Mouse (Mus musculus) left cerebral cortex, adult 2 months (tissue): ENCODE results near the gene Als2cr12. TPM values are rescaled to one million over a fixed set of nuclear protein-coding genes. Genes with fewer than 3 reads are reported as not detected.
"Not testable (repeated sequence)": the region's sequence is repeated elsewhere in the genome, so short reads cannot be mapped to it uniquely, and the experiment has no call there.

Experiments used
- DNase-seq, 2 experiments: peaks; one replicate each; pipeline ENCODE4 v3.0.0; 2021 to 2022; ENCODE audit warnings: low spot score in 2 of 2, mixed read lengths in 1 of 2; ENCODE audit errors: extremely low spot score in 1 of 2
- H3K27ac ChIP-seq: fragments of 200-600 bp; 2 replicates; pipeline ENCODE4 v1.8.1; 2022
- H3K4me3 ChIP-seq: fragments of 200-600 bp; 2 replicates; pipeline ENCODE4 v1.8.1; 2022
- CTCF ChIP-seq: fragments of 200-600 bp; IDR thresholded peaks from 2 replicates; pipeline ENCODE4 v1.8.1; 2022; ENCODE audit warnings: antibody characterized with exemption, mild to moderate bottlenecking, moderate library complexity
- intact Hi-C: fragments of 180-260 bp; cut with DNase I; formaldehyde crosslinking; loops from one replicate; pipeline ENCODE4 v1.15.1; 2025
- long read RNA-seq, 2 experiments: library from polyadenylated mRNA; stranded (forward); transcript quantifications; one replicate each; pipeline ENCODE4 v2.0.0; 2021; ENCODE audit warnings: borderline mapping rate in 2 of 2
- total RNA-seq, 2 experiments: library from RNA; stranded (reverse); gene quantifications; 2 replicates each; pipeline ENCODE4 v1.2.3; 2021

Gene Als2cr12
- total RNA-seq: not detected
- long read RNA-seq, experiment 1: 0 reads
- long read RNA-seq, experiment 2, partial matches to known transcripts: 0 of 2 reads
- long read RNA-seq, experiment 2, other reads (novel, unspliced or antisense): 2 of 2 reads

- intact Hi-C loops: loop anchor here (10.0 kb wide), 1 partner anchor 191 kb away; the partner anchor contains the start of gene Orc2
- DNase-seq, H3K27ac ChIP-seq, H3K4me3 ChIP-seq: not testable (repeated sequence)
These were observed at the start of gene Als2cr12 for GRCm38 (mm10) chr1:58695810-58696209. Gene Als2cr12, minus strand, starts transcription at chr1:58695989.

DNA sequence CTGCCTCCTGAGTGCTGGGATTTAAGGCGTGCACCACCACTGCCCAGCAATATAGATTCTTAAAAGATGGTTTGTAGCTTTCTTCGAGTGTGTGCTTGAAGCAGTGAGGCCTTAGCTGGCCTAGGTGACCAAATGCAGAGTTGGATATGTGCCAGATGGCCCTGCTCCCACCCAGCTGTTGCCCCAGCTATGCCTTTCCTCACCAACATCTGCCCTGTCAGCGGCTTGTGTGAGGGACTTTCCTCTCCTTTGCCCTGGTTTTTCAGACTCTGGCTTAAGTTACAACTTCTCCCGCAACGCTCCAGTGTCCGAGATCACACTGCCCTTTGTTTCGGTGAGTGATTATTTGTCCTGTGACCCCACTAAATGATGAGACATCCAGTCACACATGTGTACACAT is 48.9 kb upstream of the Als2cr12 start:
- no peak overlapping the region for H3K27ac ChIP-seq
- H3K4me3 ChIP-seq: no peak overlapping the region
- no peak for TF ChIP-seq CTCF
- no peak for DNase-seq
- intact Hi-C loops: no loop called here

DNA sequence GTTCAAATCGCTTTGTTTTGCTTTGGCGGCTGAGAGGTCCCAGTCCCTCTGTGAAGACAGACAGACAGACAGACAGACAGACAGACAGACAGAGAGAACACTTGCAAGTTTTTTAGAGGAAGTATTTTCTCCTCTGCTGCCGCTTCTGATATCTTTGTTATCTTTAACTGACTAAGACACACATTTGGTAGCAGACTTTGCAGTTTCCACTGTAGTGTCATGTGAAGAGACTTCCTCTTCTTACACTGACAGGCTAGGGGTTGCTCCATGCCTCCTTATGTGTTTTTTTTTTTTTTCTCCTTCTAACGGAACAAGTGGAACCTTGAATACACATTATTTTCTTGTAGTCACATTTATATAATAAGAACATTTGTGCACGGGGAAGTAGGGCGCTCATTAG is 47.5 kb upstream of the Als2cr12 start:
- intact Hi-C loops: no loop called here
- DNase-seq: no peak
- H3K27ac ChIP-seq: no peak overlapping the region
- H3K4me3 ChIP-seq: no peak overlapping the region
- TF ChIP-seq CTCF: no peak

DNA sequence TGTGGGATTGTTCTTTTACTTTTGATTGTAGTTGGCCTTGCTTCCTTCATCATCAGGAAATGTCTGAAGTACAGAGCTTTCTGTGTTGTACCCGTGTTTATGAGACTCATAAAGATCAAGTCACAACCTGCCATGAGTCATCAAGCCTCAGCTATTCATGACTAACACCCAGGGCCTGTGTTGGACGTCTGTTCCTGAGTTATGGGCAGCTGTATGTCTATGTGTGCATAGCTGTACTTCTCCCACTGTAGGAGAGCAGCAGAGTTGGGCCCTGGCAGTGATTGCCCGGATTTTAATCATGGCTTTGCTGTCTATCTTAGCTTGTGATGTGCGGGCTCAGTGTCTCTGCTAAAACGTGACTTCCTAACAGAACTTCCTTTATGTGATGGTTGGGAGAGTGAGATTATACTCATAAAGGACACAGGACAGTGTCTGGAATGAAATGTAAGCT is 46.8 kb upstream of the Als2cr12 start:
- TF ChIP-seq CTCF: no peak
- intact Hi-C loops: no loop called here
- Histone ChIP-seq H3K4me3 (no peak overlapping the region), H3K27ac (peak overlapping the region; percentile 70)
- no peak for DNase-seq

DNA sequence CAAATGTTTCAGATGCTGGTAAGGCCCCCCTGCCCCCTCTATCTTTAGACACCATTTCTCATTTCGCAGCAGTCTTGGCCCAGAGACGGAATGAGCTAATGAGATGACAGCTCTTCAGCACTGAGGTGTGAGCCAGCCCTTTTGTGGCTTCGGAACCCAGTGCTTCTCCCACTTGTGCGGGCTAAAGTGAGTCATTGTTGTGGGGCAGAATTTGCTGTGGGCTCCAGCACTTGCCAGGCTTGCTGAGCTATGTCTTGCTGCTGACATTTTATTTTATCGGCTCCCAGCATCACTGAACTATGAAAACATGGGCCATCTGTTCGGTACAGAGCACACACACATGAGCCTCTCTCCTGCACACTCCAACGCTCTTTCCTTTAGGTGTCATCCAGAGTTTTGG is 43.7 kb upstream of the Als2cr12 start:
- peak overlapping the region; percentile 64; the same call in 1 of the 2 replicates for H3K27ac ChIP-seq
- no peak for TF ChIP-seq CTCF
- peak; percentile 60 to 65 for DNase-seq
- no peak overlapping the region for H3K4me3 ChIP-seq
- intact Hi-C loops: loop anchor here (1.0 to 5.0 kb wide), 2 partner anchors 26 to 237 kb away; no protein-coding TSS in a partner anchor

DNA sequence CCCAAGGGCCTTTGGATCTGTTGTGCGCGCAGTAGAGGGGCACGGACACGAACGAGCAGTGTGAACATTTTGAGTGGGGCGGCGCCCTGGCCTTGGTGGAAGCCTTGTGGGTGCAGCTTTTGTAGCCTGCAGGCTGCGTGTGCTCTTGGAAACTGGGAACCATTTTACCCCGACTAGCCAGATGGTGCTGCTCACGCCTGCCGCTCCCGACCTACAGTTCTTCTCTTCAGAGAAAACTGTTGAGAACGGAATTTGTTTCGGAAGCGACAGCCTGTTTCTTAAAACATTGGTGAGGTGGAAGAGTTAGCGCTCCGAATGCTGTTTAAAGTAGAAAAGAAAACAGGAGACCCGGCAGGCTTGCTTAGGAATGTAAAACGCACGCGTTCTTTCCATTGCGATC is 41.2 kb upstream of the Als2cr12 start:
- peak; percentile 53 to 66 for DNase-seq
- peak overlapping the region; percentile 78 for H3K27ac ChIP-seq
- intact Hi-C loops: loop anchor here (5.0 kb wide), 1 partner anchor 235 kb away; no protein-coding TSS in a partner anchor
- no peak for TF ChIP-seq CTCF
- H3K4me3 ChIP-seq: no peak overlapping the region

DNA sequence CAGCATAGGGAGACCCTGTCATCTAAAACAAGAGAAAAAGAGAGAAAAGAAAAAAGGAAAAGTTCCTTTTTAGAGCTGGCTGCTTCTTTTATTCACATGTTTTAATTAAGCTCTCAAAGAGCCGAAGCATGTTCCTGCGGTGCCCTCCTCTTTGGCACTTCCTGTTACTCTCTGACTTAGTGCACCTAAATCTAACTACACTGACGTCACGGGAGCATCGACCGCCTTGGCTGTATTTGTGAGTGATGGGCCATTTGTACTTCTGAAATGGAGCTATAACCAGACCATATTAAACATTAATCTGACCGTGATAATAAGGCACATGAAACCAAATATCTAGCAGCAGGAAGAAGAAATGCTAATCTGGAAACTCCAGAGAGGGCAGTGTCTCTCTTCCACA is 40.2 kb upstream of the Als2cr12 start:
- intact Hi-C loops: loop anchor here (5.0 kb wide), 1 partner anchor 234 kb away; no protein-coding TSS in a partner anchor
- no peak for DNase-seq
- Histone ChIP-seq H3K27ac (no peak overlapping the region; the same call in 1 of the 2 replicates), H3K4me3 (no peak overlapping the region)
- no peak for TF ChIP-seq CTCF

- TF ChIP-seq CTCF: no peak
- DNase-seq: no peak
- Histone ChIP-seq H3K4me3 (no peak overlapping the region), H3K27ac (no peak overlapping the region)
- intact Hi-C loops: no loop called here
These were observed 38.5 kb upstream of the Als2cr12 start for GRCm38 (mm10) chr1:58734043-58734920.

- TF ChIP-seq CTCF: no peak
- no peak overlapping the region for H3K27ac ChIP-seq
- DNase-seq: no peak
- intact Hi-C loops: no loop called here
- no peak overlapping the region for H3K4me3 ChIP-seq
These were observed 37.8 kb upstream of the Als2cr12 start for GRCm38 (mm10) chr1:58733636-58734035.

DNA sequence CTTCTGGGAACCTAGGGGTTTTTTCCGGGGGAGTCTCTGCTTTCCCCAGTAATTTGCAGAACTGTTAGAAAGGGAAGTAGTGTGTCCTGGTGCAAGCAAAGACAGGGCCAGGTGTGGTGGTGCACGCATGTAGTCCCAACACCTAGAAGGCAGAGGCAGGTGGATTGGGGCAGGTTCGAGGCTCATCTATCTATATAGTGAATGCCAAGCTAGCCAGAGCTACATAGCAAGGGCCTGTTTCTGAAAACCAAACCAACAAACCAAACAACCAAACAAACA is 32.7 kb upstream of the Als2cr12 start:
- intact Hi-C loops: no loop called here
- no peak for TF ChIP-seq CTCF
- Histone ChIP-seq H3K4me3 (no peak overlapping the region), H3K27ac (no peak overlapping the region)
- DNase-seq: no peak

DNA sequence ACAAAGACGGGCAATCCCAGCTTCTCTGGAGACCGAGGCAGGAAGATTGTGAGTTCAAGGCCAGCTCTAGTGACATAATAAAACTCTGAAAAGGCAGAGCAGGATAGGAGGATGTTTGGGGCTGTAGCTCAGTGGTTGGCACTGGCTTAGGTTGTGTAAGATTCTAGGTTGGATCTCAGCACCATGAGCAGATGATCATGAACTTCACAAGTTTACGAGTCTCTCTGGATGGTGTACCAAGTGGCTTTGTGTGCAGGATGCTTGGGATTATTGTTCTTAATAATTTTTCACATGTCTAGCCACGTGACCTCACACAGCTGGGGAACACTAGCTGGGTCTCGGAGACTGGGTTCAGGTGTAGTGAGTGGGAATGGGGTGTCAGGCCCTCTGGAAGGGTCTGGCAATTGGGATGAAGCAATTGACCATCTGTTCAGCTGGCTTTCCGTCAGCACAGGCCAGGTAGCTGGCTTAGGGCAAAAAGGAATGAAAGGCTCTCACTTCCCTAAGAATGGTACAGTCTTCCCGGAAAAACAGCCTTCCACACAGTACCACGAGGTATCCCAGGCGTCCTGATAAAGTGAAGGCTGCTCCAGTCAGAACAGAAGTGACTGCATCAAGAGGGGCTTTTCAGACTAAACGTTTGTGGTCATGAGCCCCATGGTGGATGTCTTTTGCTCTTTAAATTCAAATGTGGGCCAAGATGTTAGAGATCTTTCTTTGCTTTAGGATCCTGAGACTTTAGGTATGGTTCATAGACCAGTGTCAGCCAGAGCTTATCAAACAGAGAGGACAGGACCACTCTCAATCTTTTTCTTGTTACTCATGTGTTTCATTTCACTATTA is 32.2 kb upstream of the Als2cr12 start:
- TF ChIP-seq CTCF: no peak
- peak overlapping the region; percentile 18; the same call in 1 of the 2 replicates for H3K27ac ChIP-seq
- no peak overlapping the region for H3K4me3 ChIP-seq
- DNase-seq: no peak
- intact Hi-C loops: no loop called here
